8 mouse cellular contexts compared by ENCODE assay signal in genomic region chr12:78205915-78206570, GRCm38 (mm10). TPM values are rescaled to one million over a fixed set of nuclear protein-coding genes. Genes with fewer than 3 reads are reported as not detected.
DNase-seq lines count a peak whose midpoint lies in the region; ATAC-seq lines count a peak whose summit lies in the region.

No protein-coding gene starts in this region.

- no peaks in the 10 kb centered on the region for H3K36me3 ChIP-seq in embryonic facial prominence, embryonic 10.5 days (replicated peaks)
- H3K36me3 ChIP-seq in heart, embryonic 14.5 days (ENCODE audit: control insufficient read depth, insufficient read depth, low read length) = no peaks in the 10 kb centered on the region
- H3K36me3 ChIP-seq in kidney, embryonic 15.5 days = no peaks in the 10 kb centered on the region
- no peaks in the 10 kb centered on the region for H3K36me3 ChIP-seq in liver, embryonic 15.5 days (replicated peaks)

- H3K4me1 ChIP-seq in embryonic facial prominence, embryonic 10.5 days = peaks cover 6% of the 10 kb centered on the region
- H3K4me1 ChIP-seq in heart, embryonic 14.5 days (ENCODE audit: control insufficient read depth in 2 of 2, insufficient read depth in 2 of 2, low read length in 2 of 2) = no peaks in the 10 kb centered on the region
- H3K4me1 ChIP-seq in kidney, embryonic 15.5 days = no peaks in the 10 kb centered on the region
- H3K4me1 ChIP-seq in liver, embryonic 15.5 days (replicated peaks) = 0 out of 2 replicates have a peak, but pooled peaks cover 6% of the 10 kb centered on the region

- peak; percentile 79 for DNase-seq in CD4-positive, CD25-positive, alpha-beta regulatory T cell, adult 2 months (ENCODE audit: low read depth, low spot score)
- peak; percentile 33 for DNase-seq in adrenal gland, adult 8-10 months
- peak; percentile 41 for DNase-seq in embryonic facial prominence, embryonic 10.5 days (ENCODE audit: low spot score)
- peak; percentile 26 for DNase-seq in neural tube, embryonic 10.5 days (ENCODE audit: extremely low spot score, low spot score)
- DNase-seq in testis, postnatal 10 days (ENCODE audit: low spot score) = peak; percentile 60

- H3K9ac ChIP-seq in heart, embryonic 14.5 days (ENCODE audit: low read length) = no peak overlapping the region
- H3K9ac ChIP-seq in kidney, embryonic 15.5 days = no peak overlapping the region
- no peak overlapping the region for H3K9ac ChIP-seq in liver, embryonic 15.5 days

- H3K9me3 ChIP-seq in embryonic facial prominence, embryonic 10.5 days = no peaks in the 10 kb centered on the region
- H3K9me3 ChIP-seq in heart, embryonic 14.5 days (ENCODE audit: control insufficient read depth, low read length) = no peaks in the 10 kb centered on the region
- H3K9me3 ChIP-seq in kidney, embryonic 15.5 days (replicated peaks) = no peaks in the 10 kb centered on the region
- H3K9me3 ChIP-seq in liver, embryonic 15.5 days (replicated peaks) = no peaks in the 10 kb centered on the region

- H3K4me3 ChIP-seq in embryonic facial prominence, embryonic 10.5 days = no peak overlapping the region
- no peak overlapping the region for H3K4me3 ChIP-seq in heart, embryonic 14.5 days (ENCODE audit: control insufficient read depth in 1 of 2, insufficient read depth in 1 of 2, low read depth in 1 of 2, low read length in 2 of 2)
- H3K4me3 ChIP-seq in kidney, embryonic 15.5 days (replicated peaks) = peak overlapping the region; percentile 16; the same call in 1 of the 2 replicates
- no peak overlapping the region; the same call in 1 of the 2 replicates for H3K4me3 ChIP-seq in liver, embryonic 15.5 days (replicated peaks)

- no peak for ATAC-seq in heart, embryonic 14.5 days (ENCODE audit: insufficient number of reproducible peaks, insufficient read depth, low FRiP score, low read depth)
- ATAC-seq in kidney, embryonic 15.5 days (replicated peaks; ENCODE audit: low FRiP score) = 0 out of 2 replicates have a peak, but pooled peaks have one; percentile 60
- ATAC-seq in liver, embryonic 15.5 days (ENCODE audit: insufficient read depth) = peak; percentile 34; the same call in 1 of the 2 replicates

- H3K27ac ChIP-seq in embryonic facial prominence, embryonic 10.5 days (replicated peaks) = no peak overlapping the region
- H3K27ac ChIP-seq in heart, embryonic 14.5 days (replicated peaks in 1 of 2; ENCODE audit: control insufficient read depth in 1 of 2, insufficient read depth in 1 of 2, low read depth in 2 of 2, low read length in 2 of 2) = no peak overlapping the region
- H3K27ac ChIP-seq in kidney, embryonic 15.5 days = no peak overlapping the region
- no peak overlapping the region for H3K27ac ChIP-seq in liver, embryonic 15.5 days (replicated peaks)

- WGBS in embryonic facial prominence, embryonic 10.5 days = 13% methylated on average over 5 of the region's 5 CpGs
- WGBS in heart, embryonic 14.5 days = 16% methylated on average over 5 of the region's 5 CpGs
- WGBS in kidney, embryonic 15.5 days = 4% methylated on average over 5 of the region's 5 CpGs
- WGBS in liver, embryonic 15.5 days (ENCODE audit: insufficient replicate concordance) = 6% methylated on average over 5 of the region's 5 CpGs

- peak overlapping the region; percentile 42 for H3K4me2 ChIP-seq in heart, embryonic 14.5 days (ENCODE audit: low read length)
- peak overlapping the region; percentile 50 for H3K4me2 ChIP-seq in kidney, embryonic 15.5 days
- H3K4me2 ChIP-seq in liver, embryonic 15.5 days = peak overlapping the region; percentile 46

- H3K27me3 ChIP-seq in embryonic facial prominence, embryonic 10.5 days (replicated peaks; ENCODE audit: low read depth, poor library complexity, severe bottlenecking) = no peaks in the 10 kb centered on the region
- no peaks in the 10 kb centered on the region for H3K27me3 ChIP-seq in heart, embryonic 14.5 days (ENCODE audit: control insufficient read depth, insufficient read depth, low read length)
- H3K27me3 ChIP-seq in kidney, embryonic 15.5 days = no peaks in the 10 kb centered on the region
- no peaks in the 10 kb centered on the region for H3K27me3 ChIP-seq in liver, embryonic 15.5 days

RNA-seq across cellular contexts. Expression of gene Gm6657, which starts 12.0 kb away (rescaled TPM):
- not detected for total RNA-seq in adrenal gland, adult 8-10 months (2022)
- not detected in 2 replicates for polyA plus RNA-seq in embryonic facial prominence, embryonic 10.5 days (2016; fragmentation: Nextera tagmentation; extraction: Ambion mirVana)
- polyA plus RNA-seq in heart, embryonic 14.5 days (2014; fragmentation: Nextera tagmentation; extraction: Ambion mirVana) = not detected in 2 replicates
- not detected in 2 replicates for polyA plus RNA-seq in kidney, embryonic 15.5 days (2015; fragmentation: Nextera tagmentation; extraction: Ambion mirVana)
- not detected in 2 replicates for polyA plus RNA-seq in liver, embryonic 15.5 days (2015; fragmentation: Nextera tagmentation; extraction: Ambion mirVana)

RNA-seq across cellular contexts. Expression of gene Gphn, which starts 20.1 kb away (rescaled TPM):
- 10 to 100 TPM; 27.3 to 35.8 (median 29.6) TPM for total RNA-seq in adrenal gland, adult 8-10 months (2022)
- polyA plus RNA-seq in embryonic facial prominence, embryonic 10.5 days (2016; fragmentation: Nextera tagmentation; extraction: Ambion mirVana) = 11.2 and 13.3 TPM in 2 replicates
- 15.6 and 17.1 TPM in 2 replicates for polyA plus RNA-seq in heart, embryonic 14.5 days (2014; fragmentation: Nextera tagmentation; extraction: Ambion mirVana)
- polyA plus RNA-seq in kidney, embryonic 15.5 days (2015; fragmentation: Nextera tagmentation; extraction: Ambion mirVana) = 14.2 and 14.8 TPM in 2 replicates
- 5.0 and 5.3 TPM in 2 replicates for polyA plus RNA-seq in liver, embryonic 15.5 days (2015; fragmentation: Nextera tagmentation; extraction: Ambion mirVana)

Comparison
In these comparisons a context has a peak if more than half of its experiments do, and no peak if none do; other contexts are left out.
1. DNase-seq: peak in every context shown above with its lines; median percentile 79 in CD4-positive, CD25-positive, alpha-beta regulatory T cell, adult 2 months; 60 in testis, postnatal 10 days; 41 in embryonic facial prominence, embryonic 10.5 days; 33 in adrenal gland, adult 8-10 months; 26 in neural tube, embryonic 10.5 days.